Comparison of ENCODE assay signal across 19 mouse cellular contexts in the genomic region with DNA sequence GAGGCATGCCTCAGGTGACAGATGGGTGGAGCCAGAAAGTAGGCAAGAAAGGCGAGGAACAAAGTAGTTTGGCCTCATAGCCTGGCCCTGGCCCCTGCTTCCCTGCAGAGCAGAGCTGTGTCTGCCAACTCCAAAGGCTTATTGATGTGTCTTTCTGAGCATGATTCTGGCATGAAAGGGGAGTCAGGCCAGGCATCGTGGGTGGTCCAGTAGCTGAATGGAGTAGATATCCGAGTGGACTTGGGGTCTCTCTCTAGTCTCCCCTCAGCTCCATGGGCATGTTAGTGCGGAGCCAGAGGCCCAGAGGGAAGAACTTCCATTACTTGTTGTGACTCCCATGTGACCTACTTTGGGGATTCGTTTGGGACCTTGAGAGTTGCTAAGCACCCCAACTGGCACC. TPM values are rescaled to one million over a fixed set of nuclear protein-coding genes. Genes with fewer than 3 reads are reported as not detected.
A peak's percentile ranks its signal among the peaks of the same experiment; 100 is the strongest.
DNase-seq lines count a peak whose midpoint lies in the region; ATAC-seq and TF ChIP-seq lines count a peak whose summit lies in the region.
"Had no signal": no experiment of that assay in that cellular context is flagged by ENCODE, and none has a peak within 500 bp of the region (broad histone marks: within the 10 kb centered on the region; RNA-seq: fewer than 3 reads in every experiment).

No protein-coding gene starts in this region.

- WGBS in hindbrain, embryonic 14.5 days = 34% methylated on average over 5 of the region's 5 CpGs
- WGBS in hindbrain, embryonic 11.5 days = 43% methylated on average over 5 of the region's 5 CpGs
- WGBS in midbrain, embryonic 13.5 days = 38% methylated on average over 5 of the region's 5 CpGs
- WGBS in midbrain, embryonic 16.5 days = 28% methylated on average over 5 of the region's 5 CpGs
- WGBS in stomach, embryonic 16.5 days = 42% methylated on average over 5 of the region's 5 CpGs
- WGBS in kidney, adult 2 months = 63% methylated on average over 5 of the region's 5 CpGs

- H3K36me3 ChIP-seq in hindbrain, embryonic 14.5 days (replicated peaks; ENCODE audit: control insufficient read depth, insufficient read depth) = no peaks in the 10 kb centered on the region
- no peaks in the 10 kb centered on the region for H3K36me3 ChIP-seq in hindbrain, embryonic 11.5 days (ENCODE audit: control insufficient read depth, insufficient read depth, low read length)
- H3K36me3 ChIP-seq in midbrain, embryonic 13.5 days = no peaks in the 10 kb centered on the region
- 0 out of 2 replicates have a peak, but pooled peaks cover 3% of the 10 kb centered on the region for H3K36me3 ChIP-seq in midbrain, embryonic 16.5 days (ENCODE audit: control insufficient read depth, insufficient read depth, low read length)
- no peaks in the 10 kb centered on the region for H3K36me3 ChIP-seq in stomach, embryonic 16.5 days (ENCODE audit: control insufficient read depth, insufficient read depth, low read length)
- H3K36me3 ChIP-seq in kidney, adult 2 months (ENCODE audit: control insufficient read depth, insufficient read depth, low read length) = no peaks in the 10 kb centered on the region
- H3K36me3 ChIP-seq: heart, embryonic 10.5 days had no signal

- no peak for TF ChIP-seq CTCF in kidney, adult 2 months (conservative IDR thresholded peaks at IDR 0.05; ENCODE audit: insufficient read depth, insufficient read length, low read depth, low read length)

- no peak for ATAC-seq in cerebellum, adult (ENCODE audit: insufficient number of reproducible peaks, low FRiP score, low TSS enrichment)
- ATAC-seq in hindbrain, embryonic 14.5 days (ENCODE audit: low FRiP score) = 0 out of 2 replicates have a peak, but pooled peaks have one; percentile 11
- ATAC-seq in hindbrain, embryonic 11.5 days (ENCODE audit: low FRiP score) = no peak
- ATAC-seq in midbrain, embryonic 13.5 days = peak; percentile 43; the same call in 1 of the 2 replicates
- no peak for ATAC-seq in midbrain, embryonic 16.5 days
- ATAC-seq in stomach, embryonic 16.5 days (ENCODE audit: insufficient read depth, low FRiP score) = 0 out of 2 replicates have a peak, but pooled peaks have one; percentile 11
- ATAC-seq: Patski had no signal

- H3K9ac ChIP-seq in hindbrain, embryonic 14.5 days = no peak overlapping the region
- no peak overlapping the region for H3K9ac ChIP-seq in hindbrain, embryonic 11.5 days (ENCODE audit: low read depth, low read length)
- no peak overlapping the region for H3K9ac ChIP-seq in midbrain, embryonic 13.5 days (replicated peaks)
- H3K9ac ChIP-seq in midbrain, embryonic 16.5 days (ENCODE audit: low read depth, low read length) = no peak overlapping the region
- no peak overlapping the region for H3K9ac ChIP-seq in stomach, embryonic 16.5 days (ENCODE audit: low read length)
- H3K9ac ChIP-seq: limb, embryonic 13.5 days had no signal

- DNase-seq in cerebellum, postnatal 14 days = peak; percentile 28 to 35
- no peak for DNase-seq in hindbrain, embryonic 14.5 days (ENCODE audit: low spot score)
- no peak for DNase-seq in hindbrain, embryonic 11.5 days (ENCODE audit: low spot score)
- DNase-seq in kidney, adult 2 months = no peak
- DNase-seq: cerebellum, adult 11 months; gastrocnemius, postnatal 25 days; heart, postnatal 14 days; kidney, adult 11 months; kidney, postnatal 25 days; thymus, adult 18-20 months had no signal

- H3K27me3 ChIP-seq in hindbrain, embryonic 14.5 days (ENCODE audit: control insufficient read depth, insufficient read depth, low read length) = no peaks in the 10 kb centered on the region
- no peaks in the 10 kb centered on the region for H3K27me3 ChIP-seq in hindbrain, embryonic 11.5 days (ENCODE audit: control insufficient read depth, insufficient read depth, low read length)
- no peaks in the 10 kb centered on the region for H3K27me3 ChIP-seq in midbrain, embryonic 13.5 days
- H3K27me3 ChIP-seq in midbrain, embryonic 16.5 days (ENCODE audit: control insufficient read depth, insufficient read depth, low read depth, low read length) = no peaks in the 10 kb centered on the region
- H3K27me3 ChIP-seq in stomach, embryonic 16.5 days (ENCODE audit: control insufficient read depth, insufficient read depth, low read length) = no peaks in the 10 kb centered on the region
- H3K27me3 ChIP-seq in kidney, adult 2 months (replicated peaks; ENCODE audit: control insufficient read depth, insufficient read depth, low read length) = no peaks in the 10 kb centered on the region
- H3K27me3 ChIP-seq: CH12.LX; limb, embryonic 13.5 days had no signal

- H3K4me1 ChIP-seq in hindbrain, embryonic 14.5 days (replicated peaks; ENCODE audit: control insufficient read depth, insufficient read depth, low read length) = no peaks in the 10 kb centered on the region
- no peaks in the 10 kb centered on the region for H3K4me1 ChIP-seq in hindbrain, embryonic 11.5 days (replicated peaks; ENCODE audit: control insufficient read depth, insufficient read depth, low read length)
- peaks cover 9% of the 10 kb centered on the region for H3K4me1 ChIP-seq in midbrain, embryonic 13.5 days (replicated peaks)
- no peaks in the 10 kb centered on the region for H3K4me1 ChIP-seq in midbrain, embryonic 16.5 days (ENCODE audit: control insufficient read depth, insufficient read depth, low read length)
- 0 out of 2 replicates have a peak, but pooled peaks cover 4% of the 10 kb centered on the region for H3K4me1 ChIP-seq in stomach, embryonic 16.5 days (ENCODE audit: control insufficient read depth, insufficient read depth, low read length)
- no peaks in the 10 kb centered on the region for H3K4me1 ChIP-seq in kidney, adult 2 months (ENCODE audit: control insufficient read depth, insufficient read depth, low read length)

- H3K9me3 ChIP-seq in hindbrain, embryonic 14.5 days (ENCODE audit: control insufficient read depth, low read length) = no peaks in the 10 kb centered on the region
- H3K9me3 ChIP-seq in hindbrain, embryonic 11.5 days (ENCODE audit: control insufficient read depth, low read length) = no peaks in the 10 kb centered on the region
- no peaks in the 10 kb centered on the region for H3K9me3 ChIP-seq in midbrain, embryonic 13.5 days
- no peaks in the 10 kb centered on the region for H3K9me3 ChIP-seq in midbrain, embryonic 16.5 days (replicated peaks; ENCODE audit: control insufficient read depth, low read length, poor library complexity, severe bottlenecking)
- no peaks in the 10 kb centered on the region for H3K9me3 ChIP-seq in stomach, embryonic 16.5 days (replicated peaks; ENCODE audit: control insufficient read depth, low read length)
- H3K9me3 ChIP-seq: heart, embryonic 10.5 days; limb, embryonic 13.5 days had no signal

- H3K4me2 ChIP-seq in hindbrain, embryonic 14.5 days (replicated peaks) = no peak overlapping the region
- H3K4me2 ChIP-seq in hindbrain, embryonic 11.5 days (replicated peaks; ENCODE audit: low read depth, low read length) = no peak overlapping the region
- no peak overlapping the region for H3K4me2 ChIP-seq in midbrain, embryonic 13.5 days (replicated peaks)
- no peak overlapping the region for H3K4me2 ChIP-seq in midbrain, embryonic 16.5 days (ENCODE audit: low read length)
- H3K4me2 ChIP-seq in stomach, embryonic 16.5 days (ENCODE audit: low read depth, low read length) = no peak overlapping the region
- H3K4me2 ChIP-seq: limb, embryonic 13.5 days had no signal

- no peak overlapping the region for H3K27ac ChIP-seq in hindbrain, embryonic 14.5 days
- H3K27ac ChIP-seq in hindbrain, embryonic 11.5 days (ENCODE audit: low read depth, low read length) = no peak overlapping the region
- H3K27ac ChIP-seq in midbrain, embryonic 13.5 days = no peak overlapping the region
- no peak overlapping the region for H3K27ac ChIP-seq in midbrain, embryonic 16.5 days (ENCODE audit: low read length)
- no peak overlapping the region for H3K27ac ChIP-seq in stomach, embryonic 16.5 days (ENCODE audit: low read length)
- no peak overlapping the region for H3K27ac ChIP-seq in kidney, adult 2 months (ENCODE audit: insufficient read depth, low read depth, low read length)
- H3K27ac ChIP-seq: limb, embryonic 13.5 days had no signal

- TF ChIP-seq POLR2A in kidney, adult 2 months (IDR thresholded peaks at IDR 0.05; ENCODE audit: low read depth, low read length) = no peak

- no peak overlapping the region for H3K4me3 ChIP-seq in hindbrain, embryonic 14.5 days (replicated peaks; ENCODE audit: low read length)
- no peak overlapping the region for H3K4me3 ChIP-seq in hindbrain, embryonic 11.5 days (ENCODE audit: low read depth, low read length)
- no peak overlapping the region for H3K4me3 ChIP-seq in midbrain, embryonic 13.5 days (replicated peaks)
- H3K4me3 ChIP-seq in midbrain, embryonic 16.5 days (ENCODE audit: low read depth, low read length) = no peak overlapping the region
- H3K4me3 ChIP-seq in stomach, embryonic 16.5 days (replicated peaks; ENCODE audit: low read length) = no peak overlapping the region
- no peak overlapping the region for H3K4me3 ChIP-seq in kidney, adult 2 months (ENCODE audit: insufficient read depth, low read depth, low read length)
- H3K4me3 ChIP-seq: erythroblast, embryonic 14.5 days; heart, embryonic 10.5 days; limb, embryonic 13.5 days had no signal

RNA-seq across cellular contexts. Expression of a gene that starts 45.9 kb away (rescaled TPM):
- 12.1 and 12.6 TPM in 2 replicates for polyA plus RNA-seq in hindbrain, embryonic 14.5 days (2014; fragmentation: Nextera tagmentation; extraction: Ambion mirVana)
- 2.9 and 3.0 TPM in 2 replicates for polyA plus RNA-seq in hindbrain, embryonic 11.5 days (2014; fragmentation: Nextera tagmentation; extraction: Ambion mirVana)
- polyA plus RNA-seq in midbrain, embryonic 13.5 days (2015; fragmentation: Nextera tagmentation; extraction: Ambion mirVana) = 4.8 and 5.8 TPM in 2 replicates
- 13.5 and 15.5 TPM in 2 replicates for polyA plus RNA-seq in midbrain, embryonic 16.5 days (2015; fragmentation: Nextera tagmentation; extraction: Ambion mirVana)
- 7.7 and 8.7 TPM in 2 replicates for polyA plus RNA-seq in stomach, embryonic 16.5 days (2015; fragmentation: Nextera tagmentation; extraction: Ambion mirVana)
- 4.6 and 5.9 TPM in 2 replicates for polyA plus RNA-seq in kidney, adult 2 months (2012; rRNA removed)

RNA-seq across cellular contexts. Expression of a gene that starts 55.0 kb away (rescaled TPM):
- 6.1 and 6.2 TPM in 2 replicates for polyA plus RNA-seq in hindbrain, embryonic 14.5 days (2014; fragmentation: Nextera tagmentation; extraction: Ambion mirVana)
- polyA plus RNA-seq in hindbrain, embryonic 11.5 days (2014; fragmentation: Nextera tagmentation; extraction: Ambion mirVana) = 5.5 and 6.2 TPM in 2 replicates
- polyA plus RNA-seq in midbrain, embryonic 13.5 days (2015; fragmentation: Nextera tagmentation; extraction: Ambion mirVana) = 5.3 and 5.6 TPM in 2 replicates
- polyA plus RNA-seq in midbrain, embryonic 16.5 days (2015; fragmentation: Nextera tagmentation; extraction: Ambion mirVana) = 5.2 and 5.5 TPM in 2 replicates
- 5.0 and 5.1 TPM in 2 replicates for polyA plus RNA-seq in stomach, embryonic 16.5 days (2015; fragmentation: Nextera tagmentation; extraction: Ambion mirVana)
- 4.2 and 4.6 TPM in 2 replicates for polyA plus RNA-seq in kidney, adult 2 months (2012; rRNA removed)

RNA-seq across cellular contexts. Expression of a gene that starts 55.3 kb away (rescaled TPM):
- polyA plus RNA-seq in hindbrain, embryonic 14.5 days (2014; fragmentation: Nextera tagmentation; extraction: Ambion mirVana) = 6.2 and 6.9 TPM in 2 replicates
- 17.2 and 20.7 TPM in 2 replicates for polyA plus RNA-seq in hindbrain, embryonic 11.5 days (2014; fragmentation: Nextera tagmentation; extraction: Ambion mirVana)
- polyA plus RNA-seq in midbrain, embryonic 13.5 days (2015; fragmentation: Nextera tagmentation; extraction: Ambion mirVana) = 10.2 and 13.1 TPM in 2 replicates
- polyA plus RNA-seq in midbrain, embryonic 16.5 days (2015; fragmentation: Nextera tagmentation; extraction: Ambion mirVana) = 7.4 and 8.5 TPM in 2 replicates
- polyA plus RNA-seq in stomach, embryonic 16.5 days (2015; fragmentation: Nextera tagmentation; extraction: Ambion mirVana) = 12.1 TPM in 2 replicates
- polyA plus RNA-seq in kidney, adult 2 months (2012; rRNA removed) = 6.1 and 6.4 TPM in 2 replicates

Comparison
In these comparisons a context has a peak if more than half of its experiments do, and no peak if none do; other contexts are left out.
1. ATAC-seq: peak in hindbrain, embryonic 14.5 days (single experiment), midbrain, embryonic 13.5 days (single experiment) and stomach, embryonic 16.5 days (single experiment); none in cerebellum, adult (single experiment), hindbrain, embryonic 11.5 days (single experiment) and midbrain, embryonic 16.5 days (single experiment).
2. DNase-seq: peak in cerebellum, postnatal 14 days (2 of 2); none in hindbrain, embryonic 14.5 days (single experiment), hindbrain, embryonic 11.5 days (single experiment) and kidney, adult 2 months (single experiment).